Mouse (Mus musculus): ENCODE results near the gene Tmem132d.
"Not testable (repeated sequence)": the region's sequence is repeated elsewhere in the genome, so short reads cannot be mapped to it uniquely, and the experiment has no call there.

Tmem132d gene

DNA sequence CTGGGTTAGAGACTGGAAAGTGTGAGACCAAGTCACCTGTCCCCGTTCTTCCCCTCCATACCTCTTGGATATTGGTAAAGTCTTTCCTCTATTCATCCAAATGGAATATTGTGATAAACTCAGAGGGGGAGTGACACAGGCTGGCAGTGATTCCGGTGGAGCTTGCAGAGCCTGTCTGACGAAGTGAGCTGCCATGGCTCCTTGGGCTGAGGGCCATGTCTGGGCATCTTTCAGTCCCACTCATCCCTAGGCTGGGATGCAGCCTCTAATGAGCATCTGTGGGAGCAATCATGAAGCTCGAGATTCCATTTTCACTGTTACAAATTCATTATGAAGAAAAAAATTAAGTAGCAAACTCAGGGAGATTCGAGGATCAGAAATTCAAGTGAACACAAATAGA lies 332.5 kb downstream of the Tmem132d start:
- no peak for DNase-seq (ENCODE audit: low read depth, low spot score)

DNA sequence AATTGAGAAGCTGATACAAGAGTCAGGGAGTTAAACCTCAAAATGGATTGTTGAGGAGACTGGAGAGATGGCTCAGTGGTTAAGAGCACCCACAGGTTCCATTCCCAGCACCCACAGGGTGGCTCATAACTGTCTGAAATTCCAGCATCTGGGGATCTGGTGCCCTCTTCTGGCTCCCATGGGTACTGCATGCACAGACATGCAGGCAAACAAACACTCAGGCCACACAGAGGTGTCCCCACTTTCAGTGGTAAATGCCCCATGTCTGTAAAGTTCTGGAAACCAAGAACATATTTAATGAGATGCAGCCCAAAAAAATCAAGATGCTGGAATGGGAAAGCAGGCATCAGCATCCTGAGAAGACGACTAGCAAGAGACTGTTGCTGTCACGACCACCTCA lies 333.4 kb downstream of the Tmem132d start:
- no peak for DNase-seq (ENCODE audit: low read depth, low spot score)

DNA sequence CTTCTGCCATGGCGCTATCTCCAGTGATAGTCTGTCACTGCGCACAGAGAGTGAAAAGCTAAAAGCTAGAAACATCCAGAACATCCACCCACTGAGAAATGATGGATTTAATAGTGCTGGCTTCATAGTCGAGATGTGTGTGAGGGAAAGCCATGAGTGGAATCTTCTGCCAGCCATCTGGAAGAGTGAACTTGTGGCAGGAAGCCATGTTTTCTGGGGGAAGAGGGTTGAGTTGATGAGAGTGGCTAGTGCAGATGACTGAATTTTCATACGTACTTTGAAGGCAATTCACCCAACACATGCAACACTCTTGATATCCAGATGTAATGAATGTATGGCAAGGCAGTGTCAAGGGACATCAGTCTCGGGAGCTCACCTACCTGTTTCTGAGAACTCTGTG lies 342.3 kb downstream of the Tmem132d start:
- no peak for DNase-seq (ENCODE audit: low read depth, low spot score)

DNA sequence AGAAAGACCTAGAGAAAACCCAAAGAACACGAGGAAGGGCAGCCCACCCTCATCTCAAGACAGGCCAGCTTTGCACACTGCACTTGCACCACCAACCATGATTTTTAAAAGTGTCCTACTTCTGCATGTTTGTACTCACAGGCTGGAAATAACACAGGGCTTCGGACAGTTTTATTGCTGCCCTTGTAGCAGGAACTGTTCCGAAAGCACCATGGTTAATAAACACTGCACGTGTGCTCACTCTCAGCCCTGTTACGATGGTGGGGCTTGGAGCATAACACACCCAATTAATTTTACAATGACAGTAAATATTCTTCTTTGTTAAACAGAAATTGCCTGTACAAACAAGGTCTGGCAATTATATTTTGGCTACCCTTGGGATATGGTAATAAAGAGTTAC lies 357.4 kb downstream of the Tmem132d start:
- no peak for DNase-seq (ENCODE audit: low read depth, low spot score)

DNA sequence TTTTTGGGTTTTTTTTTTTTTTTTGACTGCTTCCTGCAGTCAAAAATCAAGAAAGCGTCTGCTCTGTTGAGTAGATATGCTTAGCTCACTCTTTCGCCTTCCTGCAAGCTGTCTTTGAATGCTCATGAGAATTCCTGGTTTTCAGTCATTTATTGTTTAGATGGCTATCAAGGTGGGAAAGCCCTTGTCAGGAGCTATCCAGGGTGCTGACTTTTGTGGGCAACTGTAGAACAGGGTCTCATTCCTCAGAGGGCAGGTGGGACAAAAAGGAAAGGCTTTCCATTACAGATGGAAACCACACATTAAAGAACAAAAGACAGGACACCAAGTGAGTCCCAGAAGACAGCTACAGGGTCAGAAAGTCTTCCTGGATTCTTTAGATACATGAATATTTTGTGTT lies 360.3 kb downstream of the Tmem132d start:
- no peak for DNase-seq (ENCODE audit: low read depth, low spot score)

DNA sequence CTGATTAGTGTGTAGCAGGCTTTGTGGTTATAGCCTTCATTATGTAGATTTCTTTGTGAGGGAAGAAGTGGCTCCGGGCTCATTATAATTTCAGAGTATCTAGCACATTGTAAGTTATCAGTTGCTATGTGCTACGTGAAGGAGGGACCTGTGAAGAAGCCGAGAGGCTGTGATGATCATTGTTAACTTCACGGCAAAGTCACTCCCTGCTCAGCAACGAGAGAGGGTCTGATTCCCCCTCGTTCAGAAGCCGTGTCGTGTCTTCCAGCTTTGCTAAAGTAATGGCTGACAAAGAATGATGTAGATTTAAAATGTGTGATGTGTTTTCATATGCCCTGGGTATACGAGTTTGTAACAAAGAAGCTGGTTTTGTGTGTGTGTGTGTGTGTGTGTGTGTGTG lies 391.1 kb downstream of the Tmem132d start:
- no peak for DNase-seq (ENCODE audit: low read depth, low spot score)

DNA sequence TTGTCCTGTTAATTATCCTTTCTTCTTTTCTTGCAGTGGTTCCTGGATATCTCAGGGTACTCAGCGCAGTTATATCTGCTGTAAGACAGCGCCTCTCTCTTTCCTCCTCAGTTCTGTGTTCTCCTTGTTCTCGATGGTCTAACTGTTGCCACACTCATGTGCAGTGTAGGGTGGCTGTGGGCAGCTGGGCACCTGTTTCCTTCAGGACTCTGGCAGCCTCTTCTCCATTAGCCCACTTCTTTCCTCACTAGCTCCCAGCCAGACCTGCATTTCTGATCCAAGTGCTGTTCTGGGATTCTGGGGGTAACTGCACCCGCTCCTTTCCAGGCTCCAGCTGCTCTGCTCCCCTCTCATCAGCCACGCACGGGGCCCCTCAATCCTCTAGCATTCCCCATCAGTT lies 392.8 kb downstream of the Tmem132d start:
- no peak for DNase-seq (ENCODE audit: low read depth, low spot score)

DNA sequence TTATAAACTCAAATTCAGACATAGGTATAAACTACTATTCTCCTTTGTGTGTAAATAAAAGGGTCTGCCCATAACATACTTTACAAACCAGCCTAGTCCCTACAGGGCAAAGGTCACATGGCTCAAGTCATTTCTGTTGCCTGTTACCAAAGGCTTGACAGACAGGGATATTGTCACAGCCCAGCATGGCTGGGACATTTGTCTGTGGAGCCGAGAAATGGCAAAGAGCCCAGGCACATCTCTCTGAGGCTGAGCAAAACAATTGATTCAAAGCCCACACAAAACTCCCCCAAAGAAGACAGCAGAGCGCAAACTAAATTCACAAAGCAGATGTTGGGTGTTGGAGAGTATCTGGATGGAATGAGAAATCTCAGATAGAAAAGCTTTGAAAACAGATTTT lies 405.8 kb downstream of the Tmem132d start:
- DNase-seq (ENCODE audit: low read depth, low spot score) = no peak

DNA sequence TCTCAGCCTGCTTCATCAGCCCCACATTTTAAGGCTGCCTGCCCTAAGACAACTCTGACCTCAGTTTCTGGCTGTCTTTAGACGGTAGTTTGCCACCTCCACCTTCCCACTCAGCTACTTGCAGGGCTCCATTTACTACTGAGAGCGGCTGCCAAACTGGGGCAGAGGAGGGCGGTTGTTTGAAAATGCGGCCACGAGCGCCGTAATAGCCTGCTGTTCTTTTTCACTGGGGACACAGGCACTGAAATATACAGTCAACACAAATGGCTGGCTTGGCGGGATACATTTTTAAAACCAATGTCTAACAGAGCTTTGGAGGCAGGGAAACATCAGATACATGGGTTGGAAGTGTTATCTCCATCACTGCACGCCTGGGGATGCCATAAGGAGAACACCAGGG lies 428.2 kb downstream of the Tmem132d start:
- no peak for DNase-seq (ENCODE audit: low read depth, low spot score)

DNA sequence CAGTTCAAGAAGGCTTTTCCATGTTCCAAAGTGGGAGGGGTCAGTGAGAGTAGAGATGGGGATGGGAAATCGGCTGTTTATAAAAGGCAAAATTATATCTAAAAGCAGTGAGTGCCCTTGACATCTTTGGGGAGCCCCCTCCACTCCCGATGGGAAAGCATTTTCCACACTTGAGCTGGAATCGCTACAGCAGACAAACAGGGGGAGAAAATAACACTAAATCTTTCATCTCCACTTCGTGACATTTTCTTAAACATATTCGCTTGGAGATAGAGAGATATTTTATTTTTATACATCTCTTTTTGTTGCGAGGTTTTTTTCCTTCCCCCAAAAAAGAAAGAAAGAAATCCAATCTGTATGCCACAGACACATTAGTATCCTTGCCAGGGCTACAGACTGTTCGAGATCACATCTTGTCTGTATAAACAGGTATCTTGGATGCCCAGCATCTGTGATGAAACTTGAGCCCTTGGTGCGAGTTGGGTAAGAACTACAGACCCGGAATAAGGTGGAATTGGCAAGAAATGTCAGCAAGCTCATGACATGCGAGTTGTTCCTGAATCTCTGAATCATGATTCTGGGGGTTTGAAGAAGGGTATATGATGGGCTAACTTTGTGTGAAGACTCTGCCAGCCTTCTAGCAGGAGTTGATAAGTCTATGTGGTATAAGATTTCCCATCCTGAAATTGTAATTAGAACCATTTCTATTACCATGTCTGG lies 436.2 kb downstream of the Tmem132d start:
- no peak for DNase-seq (ENCODE audit: low read depth, low spot score)

DNA sequence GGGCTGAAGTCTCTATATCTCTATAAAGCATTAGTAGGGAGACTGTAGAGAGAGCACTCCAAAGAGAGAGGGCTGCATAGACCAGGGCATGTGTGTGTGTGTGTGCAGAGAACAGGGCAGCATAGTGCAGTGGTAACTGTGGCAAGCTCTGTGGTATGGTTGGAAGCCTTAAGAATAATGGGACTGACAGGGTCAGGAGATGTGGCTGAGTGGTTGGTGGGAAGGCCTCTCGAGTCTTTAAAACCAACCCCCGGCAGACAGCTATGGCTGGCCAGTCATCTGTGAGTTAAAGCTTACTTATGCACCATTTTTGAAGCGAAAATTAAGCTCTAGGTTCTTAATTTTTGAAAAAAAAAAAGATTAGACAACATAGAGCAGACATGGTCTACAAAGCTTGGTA lies 439.4 kb downstream of the Tmem132d start:
- DNase-seq (ENCODE audit: low read depth, low spot score) = no peak

DNA sequence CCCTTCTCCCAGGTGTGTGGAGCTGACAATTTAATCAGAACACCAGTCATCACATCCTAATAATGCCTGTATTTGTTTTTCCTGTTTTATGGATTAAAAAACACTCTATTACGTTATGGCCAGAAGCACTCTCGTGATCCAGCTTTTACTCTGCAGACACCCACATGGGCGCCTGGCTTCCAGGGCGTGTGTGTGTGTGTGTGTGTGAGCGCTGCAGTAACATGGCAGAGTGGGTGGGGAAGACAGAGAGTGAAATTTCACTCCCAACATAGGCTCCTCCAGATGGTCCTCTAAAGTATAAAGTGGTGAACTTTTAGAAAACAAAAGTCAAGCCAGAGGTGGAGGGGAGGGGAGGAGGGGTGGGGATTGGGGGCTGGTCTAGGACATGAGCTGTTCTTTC lies 442.1 kb downstream of the Tmem132d start:
- no peak for DNase-seq (ENCODE audit: low read depth, low spot score)

DNA sequence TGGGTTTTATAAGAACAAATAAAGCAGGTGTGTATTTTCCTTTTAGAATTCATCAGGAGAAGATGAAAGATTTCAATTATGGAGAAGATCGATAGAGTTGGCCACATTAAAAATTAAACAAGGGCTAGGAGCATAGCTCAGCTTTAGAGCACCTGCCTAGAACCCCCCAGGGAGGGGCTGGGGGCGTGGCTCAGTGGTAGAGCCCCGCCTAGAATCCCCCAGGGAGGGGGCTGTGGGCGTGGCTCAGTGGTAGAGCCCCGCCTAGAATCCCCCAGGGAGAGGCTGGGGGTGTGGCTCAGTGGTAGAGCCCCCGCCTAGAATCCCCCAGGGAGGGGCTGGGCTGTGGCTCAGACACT lies 452.9 kb downstream of the Tmem132d start:
- DNase-seq (ENCODE audit: low read depth, low spot score) = not testable (repeated sequence)

DNA sequence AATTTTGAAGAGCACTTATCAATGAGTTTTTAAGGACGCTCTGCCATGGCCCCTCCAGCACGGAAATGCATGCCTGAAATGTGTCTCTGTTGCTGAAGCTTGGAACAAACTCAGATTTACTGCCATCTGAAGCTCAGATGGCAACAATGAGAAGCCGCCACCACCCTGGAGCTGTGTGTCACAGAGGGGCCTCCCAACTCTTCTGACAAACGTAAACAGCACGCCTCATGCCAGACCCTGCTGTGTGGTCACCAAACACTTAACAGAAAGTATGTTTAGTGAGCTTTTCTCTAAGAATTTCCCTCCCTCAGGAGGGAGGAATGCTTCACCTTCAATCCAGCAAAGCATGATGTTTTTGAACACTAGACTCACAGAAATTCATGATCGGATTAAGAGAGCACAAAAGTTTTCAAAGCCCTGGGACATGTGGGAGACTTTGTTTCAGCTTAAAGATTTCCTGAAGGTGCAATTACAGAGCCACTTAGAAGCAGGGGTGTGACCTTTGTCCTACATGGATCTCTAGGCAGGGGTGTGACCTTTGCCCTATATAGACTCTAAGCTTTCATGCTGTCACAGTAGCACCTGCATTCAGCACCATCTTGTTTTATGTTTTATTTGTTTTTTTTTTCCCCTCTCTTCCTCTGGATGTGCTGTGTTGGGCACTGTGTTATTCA lies 453.4 kb downstream of the Tmem132d start:
- no peak for DNase-seq (ENCODE audit: low read depth, low spot score)

DNA sequence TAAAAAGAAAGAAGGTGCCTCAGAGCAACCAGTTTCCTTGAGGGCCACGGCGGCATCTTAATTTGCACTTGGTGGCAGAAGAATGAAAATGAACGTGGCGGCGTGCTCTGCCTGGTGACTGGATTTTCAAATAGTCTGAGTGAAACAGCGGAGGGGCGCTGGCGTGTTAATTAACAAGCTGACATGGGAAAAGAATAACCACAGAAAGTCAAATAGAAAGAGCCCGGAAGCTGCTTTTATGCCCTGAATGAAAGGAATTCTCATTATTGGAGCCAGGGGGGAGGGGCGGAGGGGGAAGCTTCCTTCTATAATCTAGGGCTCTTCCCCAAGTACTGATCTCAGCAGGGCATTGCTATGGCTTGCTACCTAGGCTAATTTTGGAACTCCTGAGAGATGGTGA lies 456.2 kb downstream of the Tmem132d start:
- no peak for DNase-seq (ENCODE audit: low read depth, low spot score)

DNA sequence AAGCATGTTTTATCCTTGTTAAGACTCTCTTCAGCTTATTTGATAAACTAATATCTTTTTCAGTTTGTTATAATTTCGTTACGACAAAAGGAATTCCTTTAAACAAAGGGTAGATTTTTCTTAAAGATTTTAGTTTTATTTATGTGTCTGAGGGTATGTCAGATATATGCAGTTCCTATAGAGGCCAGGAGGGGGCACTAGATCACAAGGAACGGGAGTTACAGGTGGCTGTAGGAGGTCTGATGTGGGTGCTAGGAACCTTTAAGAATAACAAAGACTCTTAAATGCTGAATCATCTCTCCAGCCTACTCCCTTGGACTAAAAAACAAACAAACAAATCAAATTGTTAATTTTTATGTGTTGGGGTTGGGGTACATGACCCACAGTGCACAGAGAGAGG lies 467.2 kb downstream of the Tmem132d start:
- no peak for DNase-seq (ENCODE audit: low read depth, low spot score)

DNA sequence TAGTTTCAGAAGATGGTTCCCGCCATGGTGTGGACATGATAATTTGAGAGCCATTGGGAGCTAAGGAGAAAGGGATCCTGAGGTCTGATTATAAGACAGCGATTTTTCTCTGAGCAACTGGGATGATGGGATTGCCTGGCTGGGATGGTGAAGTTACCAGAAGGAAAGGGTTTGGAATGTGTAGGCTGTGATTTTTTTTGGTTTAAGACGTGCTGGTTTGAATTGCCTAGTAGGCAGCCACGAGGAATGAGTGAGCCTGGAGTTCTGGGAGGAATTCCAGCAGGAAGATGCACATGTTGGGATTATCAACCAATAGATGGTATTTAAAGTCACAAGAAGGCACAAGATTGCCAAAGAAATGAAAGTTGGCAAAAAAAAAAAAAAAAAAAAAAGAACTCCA lies 470.2 kb downstream of the Tmem132d start:
- DNase-seq (ENCODE audit: low read depth, low spot score) = no peak

DNA sequence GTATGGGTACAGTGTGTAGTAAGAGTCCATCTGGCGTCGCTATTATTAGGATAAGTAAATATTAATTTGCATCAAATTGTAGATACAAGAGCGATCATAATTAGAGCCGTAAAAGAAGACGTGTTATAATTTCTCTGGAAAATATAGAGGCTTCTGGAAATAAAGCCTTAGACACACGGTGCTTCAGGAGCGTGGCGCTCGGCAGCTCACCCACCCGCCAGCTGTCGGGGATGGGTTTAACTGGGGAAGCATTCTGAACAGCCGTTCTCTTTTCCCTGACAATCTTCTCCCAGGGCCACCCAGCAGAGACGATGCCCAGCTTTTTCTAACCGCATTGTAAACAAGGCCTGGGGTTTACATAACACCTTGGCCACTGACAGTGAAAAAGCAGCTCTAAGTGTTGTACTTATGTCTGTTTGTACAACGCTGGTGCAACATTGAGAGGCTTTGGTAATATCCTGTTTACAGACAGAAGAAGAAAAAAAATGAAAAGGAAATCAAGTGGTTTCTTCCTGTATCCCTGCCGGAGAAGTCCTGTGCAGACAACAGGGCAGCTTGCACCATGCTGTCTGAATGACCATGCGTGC lies 476.3 kb downstream of the Tmem132d start:
- DNase-seq (ENCODE audit: low read depth, low spot score) = no peak

DNA sequence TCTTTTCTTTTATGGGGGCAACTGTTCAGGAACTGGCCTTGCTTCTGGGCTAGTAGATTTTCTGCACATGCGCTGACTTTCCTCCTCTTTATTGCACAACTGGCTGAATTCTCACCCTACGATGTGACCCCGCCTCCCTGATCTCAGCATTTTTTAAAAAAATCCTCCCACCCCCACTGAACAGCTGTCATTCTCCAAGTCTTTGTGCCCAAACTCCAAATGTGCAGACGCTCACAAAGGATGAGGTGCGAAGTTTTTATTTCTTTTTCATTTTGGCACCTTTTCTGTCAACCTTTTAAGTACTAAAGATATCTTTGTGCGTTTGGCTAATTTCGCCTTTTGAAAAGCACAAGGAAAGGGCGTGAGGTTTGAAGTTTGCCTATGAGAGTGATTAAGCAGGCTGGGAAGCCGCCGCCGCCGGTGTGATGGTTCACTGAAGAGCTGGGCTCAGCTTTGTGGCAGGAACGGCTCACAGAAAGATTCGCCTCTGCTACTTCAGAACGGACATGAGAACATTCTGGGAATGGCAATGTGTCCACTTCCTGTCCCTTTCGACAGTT lies 478.6 kb downstream of the Tmem132d start:
- DNase-seq (ENCODE audit: low read depth, low spot score) = no peak

DNA sequence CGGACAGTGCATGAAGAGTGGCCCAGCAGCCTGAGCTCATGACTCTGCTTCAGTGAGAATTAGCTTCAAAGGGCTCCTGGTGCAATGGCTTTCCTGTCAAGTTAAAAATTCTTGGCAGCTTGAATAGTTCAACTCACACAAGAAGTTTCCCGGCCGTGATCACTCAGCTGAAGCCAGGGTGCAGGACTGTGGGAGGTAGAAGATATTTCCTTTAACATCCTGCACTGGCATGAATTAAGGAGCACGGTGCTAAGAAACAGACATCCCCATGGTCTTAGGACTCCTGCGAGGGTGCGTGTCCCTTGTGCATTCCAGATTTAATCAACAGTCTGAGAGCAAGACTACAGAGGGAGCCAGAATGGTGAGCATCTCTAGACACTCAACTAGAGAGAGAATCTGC lies 480.1 kb downstream of the Tmem132d start:
- DNase-seq (ENCODE audit: low read depth, low spot score) = no peak

DNA sequence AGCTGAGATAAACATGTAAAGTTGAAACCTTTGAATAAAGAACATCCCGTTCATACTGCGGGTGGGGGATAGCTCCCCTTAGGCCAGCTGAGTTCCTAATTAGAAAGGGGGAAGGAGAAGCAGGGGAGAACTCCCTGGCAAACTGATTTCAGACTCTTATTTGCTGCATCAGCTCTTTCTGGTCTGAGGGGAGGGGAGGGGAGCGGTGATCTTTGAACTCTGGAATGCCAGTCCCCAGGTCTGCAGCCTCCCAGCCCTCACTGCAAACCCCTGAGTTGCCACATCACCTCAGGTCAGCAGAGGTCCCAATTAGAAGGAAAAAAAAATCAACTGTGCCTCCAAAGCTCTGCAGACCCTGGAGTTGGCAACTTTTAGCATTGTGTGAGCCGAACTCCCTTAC lies 482.3 kb downstream of the Tmem132d start:
- no peak for DNase-seq (ENCODE audit: low read depth, low spot score)

DNA sequence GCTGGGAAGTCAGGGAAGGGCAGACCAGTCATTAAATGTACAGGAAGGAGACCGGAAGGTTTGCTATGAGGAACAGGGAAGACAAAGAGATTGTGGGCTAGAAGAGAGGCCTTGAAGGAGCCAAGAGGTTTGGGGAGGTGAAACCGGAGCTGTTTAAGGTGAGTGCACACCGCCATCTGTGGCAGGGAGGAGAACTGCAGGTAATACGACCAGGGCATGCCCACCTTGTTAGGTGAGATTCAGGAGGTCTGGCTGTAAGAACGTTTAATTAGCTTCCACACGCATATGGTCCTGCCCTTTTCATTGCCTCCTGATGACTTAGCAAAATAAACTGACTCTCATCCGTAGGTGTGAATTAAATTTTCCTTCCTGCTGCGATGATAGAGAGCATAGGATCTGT lies 485.6 kb downstream of the Tmem132d start:
- DNase-seq (ENCODE audit: low read depth, low spot score) = no peak

DNA sequence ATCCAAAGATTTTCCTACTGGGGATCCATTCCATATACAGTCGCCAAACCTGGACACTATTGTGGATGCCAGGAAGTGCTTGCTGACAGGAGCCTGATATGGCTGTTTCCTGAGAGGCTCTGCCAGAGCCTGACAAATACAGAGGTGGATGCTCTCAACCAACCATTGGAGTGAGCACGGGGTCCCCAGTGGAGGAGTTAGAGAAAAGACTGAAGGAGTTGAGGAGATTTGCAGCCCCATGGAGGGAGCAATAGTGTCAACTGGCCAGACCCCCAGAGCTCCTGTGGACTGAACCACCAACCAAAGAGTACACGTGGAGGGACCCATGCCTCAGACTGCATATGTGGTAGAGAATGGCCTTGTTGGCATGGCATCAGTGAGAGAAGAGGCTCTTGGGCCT lies 490.7 kb downstream of the Tmem132d start:
- not testable (repeated sequence) for DNase-seq (ENCODE audit: low read depth, low spot score)

All from 3T3-L1 (cell line).